Mouse (Mus musculus) myocyte (in vitro differentiated cells): ENCODE results near the gene Pwp2.

Experiments
- POLR2A ChIP-seq: IDR thresholded peaks from one replicate; pipeline ENCODE4 v1.6.1; 2011; ENCODE audit warnings: low read depth, mild to moderate bottlenecking, control low read depth, moderate library complexity; ENCODE audit not compliant: insufficient read length
- POLR2AphosphoS2 ChIP-seq: IDR thresholded peaks from one replicate; pipeline ENCODE4 v1.6.1; 2011; ENCODE audit warnings: low read depth, control low read depth; ENCODE audit not compliant: insufficient read length

GRCm38 (mm10) chr10:78162646-78163045 is 22.3 kb downstream of the Pwp2 start:
- no peak for TF ChIP-seq POLR2AphosphoS2
- TF ChIP-seq POLR2A = no peak
